Mouse (Mus musculus) c-Kit-negative CD71-positive TER-119-positive erythroid progenitor cells, embryonic 14.5 days (primary cell): Measurements from ENCODE around the gene Plxdc2.
A peak's percentile ranks its signal among the peaks of the same experiment; 100 is the strongest.

Experiments used
- DNase-seq: peaks from one replicate; pipeline ENCODE4 v3.0.0-alpha.2; 2013; ENCODE audit warnings: low read depth, low spot score

Plxdc2 gene

GRCm38 (mm10) chr2:16414340-16414976 lies 58.4 kb downstream of the Plxdc2 start:
- DNase-seq: no peak

- DNase-seq: no peak
Observed at GRCm38 (mm10) chr2:16439030-16439429, 82.9 kb downstream of the Plxdc2 start.

DNA sequence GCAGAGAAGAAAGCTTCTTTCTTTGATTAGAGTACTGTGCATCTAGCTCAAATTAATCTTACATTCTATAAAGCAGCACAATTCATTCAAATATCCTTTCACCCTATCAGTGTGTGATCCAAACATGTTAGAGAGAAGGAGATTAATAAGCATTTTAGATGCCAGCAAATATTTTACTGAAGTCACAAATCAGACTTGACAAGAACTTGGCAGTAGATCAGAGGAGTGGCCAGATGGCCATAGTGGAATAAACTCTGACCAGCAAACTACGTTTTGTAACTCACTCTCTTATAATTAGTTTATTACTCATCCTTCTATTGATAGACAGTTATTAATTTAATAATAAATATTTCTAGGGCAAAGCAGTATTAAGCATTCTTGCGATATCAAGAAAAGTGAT lies 86.5 kb downstream of the Plxdc2 start:
- DNase-seq: no peak

GRCm38 (mm10) chr2:16447936-16448335 lies 91.8 kb downstream of the Plxdc2 start:
- no peak for DNase-seq

GRCm38 (mm10) chr2:16450838-16451665 lies 94.9 kb downstream of the Plxdc2 start:
- no peak for DNase-seq

DNA sequence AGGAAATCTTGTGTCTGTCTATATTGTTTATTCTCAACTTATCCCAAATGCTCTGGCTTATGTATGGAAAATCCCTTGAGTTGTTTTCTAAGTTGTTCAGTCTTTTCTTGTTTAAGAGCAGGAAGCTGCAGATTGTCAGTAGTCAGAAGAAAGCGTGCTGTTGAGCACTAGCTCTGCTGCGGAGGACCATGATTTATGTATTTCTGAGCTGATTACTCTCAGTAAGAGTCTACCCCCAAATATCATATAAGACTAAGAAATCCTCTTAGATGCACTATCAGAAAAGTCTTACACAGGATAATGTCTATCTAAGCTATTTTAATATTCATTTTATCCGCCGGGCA lies 95.5 kb downstream of the Plxdc2 start:
- no peak for DNase-seq

DNA sequence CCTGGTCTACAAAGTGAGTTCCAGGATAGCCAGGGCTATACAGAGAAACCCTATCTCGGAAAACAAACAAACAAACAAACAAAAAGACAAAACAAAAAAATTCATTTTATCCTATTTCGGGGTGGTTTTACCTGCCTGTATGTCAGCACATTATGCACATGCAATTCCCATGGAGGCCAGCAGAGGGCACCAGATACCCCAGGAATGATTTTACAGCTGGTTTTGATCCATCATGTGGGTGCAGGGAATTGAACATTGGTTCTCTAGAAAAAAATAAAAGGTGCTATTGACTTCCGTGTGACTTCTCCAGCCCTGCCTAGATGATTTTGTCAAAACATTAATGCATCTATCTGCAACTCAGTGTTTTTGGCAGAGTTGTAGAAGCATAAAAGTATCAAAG lies 96.0 kb downstream of the Plxdc2 start:
- peak; percentile 6 for DNase-seq

GRCm38 (mm10) chr2:16456264-16456780 lies 100.2 kb downstream of the Plxdc2 start:
- no peak for DNase-seq

- no peak for DNase-seq
Observed at GRCm38 (mm10) chr2:16459490-16459889, 103.4 kb downstream of the Plxdc2 start.

GRCm38 (mm10) chr2:16470099-16470498 lies 114.0 kb downstream of the Plxdc2 start:
- no peak for DNase-seq

DNA sequence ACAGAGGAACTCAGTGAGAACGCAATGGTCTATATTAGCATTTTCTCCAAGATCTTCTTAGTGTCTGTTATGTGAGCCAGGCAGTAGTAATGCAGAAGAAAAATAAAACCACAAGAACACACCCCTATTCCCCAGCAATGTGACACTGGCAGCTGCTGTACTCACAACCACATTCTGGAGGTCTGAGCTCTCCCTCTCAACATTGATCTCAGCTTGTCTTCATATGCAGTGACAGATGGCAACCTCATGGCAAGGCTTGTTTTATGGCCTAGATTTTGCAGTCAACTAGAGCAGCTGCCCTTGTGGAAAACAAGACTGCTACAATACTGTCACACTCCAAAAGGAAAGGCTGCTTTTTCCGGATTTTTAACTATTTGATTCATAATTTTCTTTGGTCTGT lies 127.8 kb downstream of the Plxdc2 start:
- DNase-seq: no peak

GRCm38 (mm10) chr2:16485970-16486369 lies 129.9 kb downstream of the Plxdc2 start:
- DNase-seq: no peak

DNA sequence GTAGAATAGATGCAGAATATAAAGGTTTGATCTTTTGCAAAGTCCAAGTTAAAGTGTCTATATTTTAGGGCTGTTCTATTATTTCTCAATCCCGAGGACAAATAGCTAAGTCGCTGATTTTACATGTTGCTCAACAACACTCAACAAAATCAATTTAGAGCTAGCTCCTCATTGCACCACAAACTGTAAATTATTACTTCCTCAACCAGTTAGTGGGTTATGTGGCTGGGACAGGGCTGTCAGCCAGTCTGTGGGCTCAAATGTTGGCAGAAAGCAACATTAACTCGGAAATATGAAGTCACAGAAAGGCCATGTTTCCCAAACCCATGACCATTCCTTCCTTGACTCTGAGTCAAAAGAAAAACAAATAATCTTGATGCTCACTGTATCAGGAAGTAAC lies 135.1 kb downstream of the Plxdc2 start:
- no peak for DNase-seq

DNA sequence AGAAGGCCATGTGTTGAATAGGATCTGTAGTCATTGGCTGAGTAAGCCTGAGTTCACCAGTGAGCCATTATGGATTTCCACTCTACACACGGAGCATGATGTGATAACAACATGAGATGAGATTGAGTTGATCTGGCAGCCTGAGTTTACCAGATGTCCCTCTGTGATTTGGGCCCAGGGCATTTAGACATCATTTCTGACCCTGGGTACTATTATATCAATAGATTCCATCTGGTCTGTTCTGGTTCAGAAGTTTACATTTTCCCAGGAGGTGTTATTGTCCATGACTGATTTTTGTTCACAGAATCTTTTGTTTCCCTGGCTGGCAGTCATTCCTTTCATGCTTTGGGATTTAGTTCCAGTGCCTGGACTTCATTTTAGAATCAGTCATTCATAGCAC lies 146.7 kb downstream of the Plxdc2 start:
- no peak for DNase-seq

- DNase-seq: no peak
Observed at GRCm38 (mm10) chr2:16507540-16508230, 151.6 kb downstream of the Plxdc2 start.

DNA sequence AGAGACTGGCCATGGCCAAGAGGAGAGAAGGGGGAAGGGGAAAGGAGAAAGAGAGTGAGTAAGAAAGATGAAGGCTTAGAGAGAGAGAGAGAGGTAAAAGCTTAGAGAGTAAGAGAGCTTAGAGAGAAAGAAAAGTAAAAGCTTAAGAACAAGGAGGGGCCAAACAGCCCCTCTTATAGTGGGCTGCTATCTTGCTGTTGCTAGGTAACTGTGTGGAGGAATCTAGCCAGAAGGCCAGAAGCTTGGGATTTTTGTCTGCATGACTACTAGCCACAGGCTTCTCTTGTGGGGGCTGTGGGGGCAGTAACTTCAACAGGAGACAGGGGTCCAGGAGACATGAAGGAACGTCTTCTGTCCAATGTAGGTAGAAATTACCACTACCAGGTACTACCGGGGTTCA lies 162.0 kb downstream of the Plxdc2 start:
- no peak for DNase-seq

DNA sequence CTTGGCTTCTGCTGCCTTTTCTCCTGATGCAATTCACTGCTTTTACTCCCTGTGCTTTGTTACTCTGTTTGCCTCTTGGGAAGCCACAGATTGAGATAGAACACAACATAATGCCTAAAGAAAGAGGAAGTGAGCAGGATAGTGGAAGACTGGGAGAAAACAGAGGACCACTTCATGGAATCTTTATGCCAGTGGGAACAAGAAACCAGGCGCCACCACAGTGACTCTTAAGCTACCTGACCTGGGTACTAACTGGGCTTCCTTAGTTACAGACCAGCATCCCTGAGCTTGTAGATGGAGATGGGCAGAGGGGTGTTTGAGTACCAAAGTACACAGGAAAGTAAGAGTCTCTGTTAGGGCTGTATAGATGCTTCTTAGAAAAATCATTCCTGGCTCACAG lies 167.3 kb downstream of the Plxdc2 start:
- DNase-seq: no peak

- DNase-seq: no peak
Observed at GRCm38 (mm10) chr2:16532244-16532643, 176.1 kb downstream of the Plxdc2 start.

DNA sequence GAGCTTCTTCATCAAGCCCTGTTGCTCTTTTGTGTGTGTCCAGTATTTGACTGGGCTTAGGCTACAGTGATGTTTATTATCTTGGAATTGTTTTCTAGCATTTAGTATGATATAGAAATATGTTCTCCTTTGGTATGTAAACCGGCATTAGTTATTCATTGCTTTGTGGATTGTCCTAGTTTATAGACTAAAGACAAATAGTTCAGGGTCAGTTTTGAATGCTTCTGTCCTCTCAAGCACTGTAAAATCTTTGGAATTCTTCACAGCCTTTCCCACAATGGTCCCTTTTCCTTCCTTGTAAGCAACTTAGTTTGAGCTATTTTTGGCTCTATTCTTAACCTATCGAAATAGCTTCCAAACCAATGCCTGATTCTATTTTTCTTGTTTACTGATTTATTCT lies 178.5 kb downstream of the Plxdc2 start:
- DNase-seq: no peak

- no peak for DNase-seq
Observed at GRCm38 (mm10) chr2:16541226-16541625, 185.1 kb downstream of the Plxdc2 start.

GRCm38 (mm10) chr2:16545207-16545606 lies 189.1 kb downstream of the Plxdc2 start:
- no peak for DNase-seq

- no peak for DNase-seq
Observed at GRCm38 (mm10) chr2:16559287-16559686, 203.2 kb downstream of the Plxdc2 start.

DNA sequence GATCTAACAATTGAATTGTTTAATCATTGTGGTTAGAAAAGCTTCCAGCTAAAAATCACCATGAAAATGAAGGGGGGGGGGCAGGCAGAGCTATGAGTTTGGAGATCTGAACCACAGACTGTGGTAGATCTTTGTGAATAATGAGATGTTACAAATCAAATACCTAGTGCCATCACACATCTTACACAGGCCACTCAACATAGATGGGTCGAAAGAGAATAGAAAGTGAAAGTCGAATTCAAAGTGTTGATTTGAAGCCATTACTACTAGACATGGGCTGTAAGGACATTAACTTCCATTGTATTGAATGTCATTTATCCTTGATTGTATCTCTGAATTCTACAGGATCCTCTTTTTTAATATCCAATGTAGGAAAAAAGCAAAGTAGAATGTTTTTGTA lies 212.2 kb downstream of the Plxdc2 start:
- no peak for DNase-seq
